Mouse (Mus musculus): ENCODE measurements around the gene Grhl1. TPM values are rescaled to one million over a fixed set of nuclear protein-coding genes. Genes with fewer than 3 reads are reported as not detected.
"Not testable (repeated sequence)": the region's sequence is repeated elsewhere in the genome, so short reads cannot be mapped to it uniquely, and the experiment has no call there.

The Grhl1 gene
- polyA plus RNA-seq, 1 experiment, result 11.0 TPM

DNA sequence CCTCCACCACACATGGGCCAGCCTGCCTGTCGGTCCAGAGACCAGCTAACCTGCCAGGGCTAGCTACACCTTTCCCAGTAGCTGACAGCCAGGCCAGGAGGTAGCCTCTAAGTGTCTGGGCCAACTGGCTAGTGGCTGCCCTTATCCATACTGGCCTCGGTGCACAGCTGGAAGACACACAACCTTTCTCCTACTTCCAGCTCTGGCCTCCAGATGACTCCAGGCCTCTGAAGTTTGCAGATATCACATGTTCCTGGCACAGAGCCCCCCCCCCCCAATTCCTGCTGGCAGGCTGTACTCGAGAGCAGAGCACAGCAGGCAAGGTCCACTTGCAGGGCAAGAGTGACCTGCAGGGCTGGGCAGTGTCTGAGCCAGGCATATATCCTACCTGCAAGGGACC lies 55.1 kb downstream of the Grhl1 start:
- H3K27me3 ChIP-seq (ENCODE audit: control insufficient read depth, insufficient read depth, low read length, poor library complexity, severe bottlenecking), result no peaks in the 10 kb centered on the region
- H3K9me3 ChIP-seq (replicated peaks; ENCODE audit: control insufficient read depth, insufficient read depth, low read length, poor library complexity, severe bottlenecking), result no peaks in the 10 kb centered on the region
- H3K27ac ChIP-seq (ENCODE audit: insufficient read depth, low read length), result no peak overlapping the region
- H3K36me3 ChIP-seq (ENCODE audit: control insufficient read depth, insufficient read depth, low read length, poor library complexity, severe bottlenecking), result no peaks in the 10 kb centered on the region
- TF ChIP-seq CTCF (IDR thresholded peaks at IDR 0.05; ENCODE audit: low read depth, low read length) (no peak), EP300 (IDR thresholded peaks at IDR 0.05; ENCODE audit: insufficient read depth, low read depth, low read length) (no peak), POLR2A (IDR thresholded peaks at IDR 0.05; ENCODE audit: insufficient read depth, low read length) (no peak)
- H3K4me1 ChIP-seq (ENCODE audit: control insufficient read depth, insufficient read depth, low read length), result no peaks in the 10 kb centered on the region
- no peak overlapping the region for H3K4me3 ChIP-seq (ENCODE audit: low read depth, low read length)
- H3K9ac ChIP-seq (ENCODE audit: low read depth, poor library complexity, severe bottlenecking), result no peak overlapping the region

- Histone ChIP-seq H3K9ac (ENCODE audit: low read depth, poor library complexity, severe bottlenecking) (no peak overlapping the region), H3K27me3 (ENCODE audit: control insufficient read depth, insufficient read depth, low read length, poor library complexity, severe bottlenecking) (no peaks in the 10 kb centered on the region), H3K27ac (ENCODE audit: insufficient read depth, low read length) (no peak overlapping the region), H3K9me3 (replicated peaks; ENCODE audit: control insufficient read depth, insufficient read depth, low read length, poor library complexity, severe bottlenecking) (no peaks in the 10 kb centered on the region), H3K4me3 (ENCODE audit: low read depth, low read length) (no peak overlapping the region), H3K36me3 (ENCODE audit: control insufficient read depth, insufficient read depth, low read length, poor library complexity, severe bottlenecking) (no peaks in the 10 kb centered on the region), H3K4me1 (ENCODE audit: control insufficient read depth, insufficient read depth, low read length) (no peaks in the 10 kb centered on the region)
- TF ChIP-seq CTCF (IDR thresholded peaks at IDR 0.05; ENCODE audit: low read depth, low read length), result no peak
- no peak for TF ChIP-seq EP300 (IDR thresholded peaks at IDR 0.05; ENCODE audit: insufficient read depth, low read depth, low read length)
- no peak for TF ChIP-seq POLR2A (IDR thresholded peaks at IDR 0.05; ENCODE audit: insufficient read depth, low read length)
Measured at GRCm38 (mm10) chr12:24630220-24630619, 58.1 kb downstream of the Grhl1 start.

DNA sequence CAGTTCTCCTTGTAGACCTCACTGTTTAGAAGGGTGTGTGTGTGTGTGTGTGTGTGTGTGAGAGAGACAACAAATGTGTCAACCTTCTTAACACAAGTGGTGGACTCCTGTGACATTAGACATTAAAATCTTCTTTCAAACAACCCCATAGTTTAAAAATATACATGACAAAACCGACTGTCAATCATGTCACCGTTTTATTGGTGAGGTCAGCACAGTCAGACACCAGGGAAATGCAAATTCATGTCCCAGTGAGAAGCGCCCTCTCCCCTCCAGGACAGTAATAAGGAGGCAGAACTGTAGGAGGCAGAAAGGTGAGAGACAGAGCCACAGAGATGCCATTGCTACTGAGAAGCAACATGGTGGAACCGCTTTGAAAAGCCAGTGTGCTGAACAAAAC lies 60.3 kb downstream of the Grhl1 start:
- H3K36me3 ChIP-seq (ENCODE audit: control insufficient read depth, insufficient read depth, low read length, poor library complexity, severe bottlenecking), result no peaks in the 10 kb centered on the region
- no peak overlapping the region for H3K9ac ChIP-seq (ENCODE audit: low read depth, poor library complexity, severe bottlenecking)
- TF ChIP-seq POLR2A (IDR thresholded peaks at IDR 0.05; ENCODE audit: insufficient read depth, low read length), result no peak
- TF ChIP-seq EP300 (IDR thresholded peaks at IDR 0.05; ENCODE audit: insufficient read depth, low read depth, low read length), result no peak
- no peak for TF ChIP-seq CTCF (IDR thresholded peaks at IDR 0.05; ENCODE audit: low read depth, low read length)
- no peaks in the 10 kb centered on the region for H3K4me1 ChIP-seq (ENCODE audit: control insufficient read depth, insufficient read depth, low read length)
- no peaks in the 10 kb centered on the region for H3K27me3 ChIP-seq (ENCODE audit: control insufficient read depth, insufficient read depth, low read length, poor library complexity, severe bottlenecking)
- H3K4me3 ChIP-seq (ENCODE audit: low read depth, low read length), result no peak overlapping the region
- H3K27ac ChIP-seq (ENCODE audit: insufficient read depth, low read length), result no peak overlapping the region
- no peaks in the 10 kb centered on the region for H3K9me3 ChIP-seq (replicated peaks; ENCODE audit: control insufficient read depth, insufficient read depth, low read length, poor library complexity, severe bottlenecking)

DNA sequence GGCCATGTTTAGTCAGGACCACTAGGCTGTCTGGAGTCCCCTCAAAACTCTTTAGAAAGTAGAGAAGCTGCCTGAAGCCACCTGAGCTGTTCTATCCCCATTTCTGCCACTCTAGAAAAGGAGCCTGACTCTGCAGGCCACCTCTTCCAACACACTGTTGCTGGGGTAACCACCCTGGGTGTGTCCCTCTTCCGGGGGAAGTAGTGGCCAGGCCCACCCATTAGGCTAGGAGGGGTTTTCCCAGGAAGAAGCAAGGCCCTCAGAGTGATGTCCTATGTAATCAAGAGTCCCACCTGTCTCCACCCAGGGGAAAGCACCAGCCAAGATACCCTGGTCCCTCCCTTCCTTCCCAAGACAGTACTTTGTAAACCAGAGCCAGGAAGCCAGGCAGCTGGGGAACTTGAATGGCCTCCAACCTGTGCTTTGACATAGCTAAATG lies 61.7 kb downstream of the Grhl1 start:
- H3K36me3 ChIP-seq (ENCODE audit: control insufficient read depth, insufficient read depth, low read length, poor library complexity, severe bottlenecking), result no peaks in the 10 kb centered on the region
- H3K27ac ChIP-seq (ENCODE audit: insufficient read depth, low read length), result no peak overlapping the region
- H3K4me1 ChIP-seq (ENCODE audit: control insufficient read depth, insufficient read depth, low read length), result no peaks in the 10 kb centered on the region
- H3K27me3 ChIP-seq (ENCODE audit: control insufficient read depth, insufficient read depth, low read length, poor library complexity, severe bottlenecking), result no peaks in the 10 kb centered on the region
- TF ChIP-seq EP300 (IDR thresholded peaks at IDR 0.05; ENCODE audit: insufficient read depth, low read depth, low read length), result no peak
- no peak for TF ChIP-seq POLR2A (IDR thresholded peaks at IDR 0.05; ENCODE audit: insufficient read depth, low read length)
- no peak for TF ChIP-seq CTCF (IDR thresholded peaks at IDR 0.05; ENCODE audit: low read depth, low read length)
- no peaks in the 10 kb centered on the region for H3K9me3 ChIP-seq (replicated peaks; ENCODE audit: control insufficient read depth, insufficient read depth, low read length, poor library complexity, severe bottlenecking)
- H3K4me3 ChIP-seq (ENCODE audit: low read depth, low read length), result no peak overlapping the region
- no peak overlapping the region for H3K9ac ChIP-seq (ENCODE audit: low read depth, poor library complexity, severe bottlenecking)

DNA sequence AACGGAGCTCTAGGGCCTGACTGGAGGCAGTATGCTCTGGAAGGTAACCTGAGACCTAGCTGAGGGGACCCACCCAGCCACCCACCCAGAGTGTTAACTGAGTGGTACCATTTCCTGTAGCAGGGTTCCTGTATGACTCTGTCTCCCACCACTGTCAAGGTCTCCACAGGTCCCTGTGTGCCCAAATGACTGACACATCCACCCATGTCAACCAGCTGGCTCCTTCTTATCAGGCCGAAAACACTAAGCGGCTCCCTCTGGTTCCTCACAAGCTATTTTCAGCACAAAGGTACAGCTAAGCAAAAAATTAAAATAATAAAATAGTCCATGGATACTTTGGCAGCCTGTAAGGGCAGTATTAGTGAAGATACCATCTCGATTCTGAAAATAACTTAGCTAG lies 62.1 kb downstream of the Grhl1 start:
- Histone ChIP-seq H3K4me1 (ENCODE audit: control insufficient read depth, insufficient read depth, low read length) (no peaks in the 10 kb centered on the region), H3K9me3 (replicated peaks; ENCODE audit: control insufficient read depth, insufficient read depth, low read length, poor library complexity, severe bottlenecking) (no peaks in the 10 kb centered on the region), H3K27ac (ENCODE audit: insufficient read depth, low read length) (no peak overlapping the region), H3K27me3 (ENCODE audit: control insufficient read depth, insufficient read depth, low read length, poor library complexity, severe bottlenecking) (no peaks in the 10 kb centered on the region), H3K36me3 (ENCODE audit: control insufficient read depth, insufficient read depth, low read length, poor library complexity, severe bottlenecking) (no peaks in the 10 kb centered on the region), H3K4me3 (ENCODE audit: low read depth, low read length) (no peak overlapping the region), H3K9ac (ENCODE audit: low read depth, poor library complexity, severe bottlenecking) (no peak overlapping the region)
- TF ChIP-seq EP300 (IDR thresholded peaks at IDR 0.05; ENCODE audit: insufficient read depth, low read depth, low read length), result no peak
- TF ChIP-seq CTCF (IDR thresholded peaks at IDR 0.05; ENCODE audit: low read depth, low read length), result no peak
- no peak for TF ChIP-seq POLR2A (IDR thresholded peaks at IDR 0.05; ENCODE audit: insufficient read depth, low read length)

DNA sequence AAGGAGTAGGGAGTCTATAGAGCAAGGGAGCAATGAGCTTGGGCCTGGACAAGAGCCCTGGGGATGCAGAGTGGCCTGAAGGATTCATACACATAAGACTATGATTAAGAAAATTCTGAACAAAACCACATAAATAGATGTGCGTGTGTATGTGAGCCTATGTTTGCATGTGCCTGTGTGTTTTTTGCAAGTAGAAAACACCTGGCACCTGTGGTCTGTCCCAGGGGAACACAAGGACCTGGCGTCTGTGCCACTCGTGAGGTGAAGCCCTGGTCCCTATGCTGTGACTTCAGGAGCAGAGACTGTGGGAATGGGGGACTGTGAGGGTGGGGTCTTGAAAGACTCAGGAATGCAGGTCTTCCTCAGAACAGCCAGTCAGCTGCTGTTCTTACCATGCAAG lies 62.6 kb downstream of the Grhl1 start:
- Histone ChIP-seq H3K4me3 (ENCODE audit: low read depth, low read length) (no peak overlapping the region), H3K9ac (ENCODE audit: low read depth, poor library complexity, severe bottlenecking) (no peak overlapping the region), H3K4me1 (ENCODE audit: control insufficient read depth, insufficient read depth, low read length) (no peaks in the 10 kb centered on the region), H3K9me3 (replicated peaks; ENCODE audit: control insufficient read depth, insufficient read depth, low read length, poor library complexity, severe bottlenecking) (no peaks in the 10 kb centered on the region), H3K36me3 (ENCODE audit: control insufficient read depth, insufficient read depth, low read length, poor library complexity, severe bottlenecking) (no peaks in the 10 kb centered on the region), H3K27me3 (ENCODE audit: control insufficient read depth, insufficient read depth, low read length, poor library complexity, severe bottlenecking) (no peaks in the 10 kb centered on the region), H3K27ac (ENCODE audit: insufficient read depth, low read length) (no peak overlapping the region)
- no peak for TF ChIP-seq POLR2A (IDR thresholded peaks at IDR 0.05; ENCODE audit: insufficient read depth, low read length)
- TF ChIP-seq CTCF (IDR thresholded peaks at IDR 0.05; ENCODE audit: low read depth, low read length), result no peak
- no peak for TF ChIP-seq EP300 (IDR thresholded peaks at IDR 0.05; ENCODE audit: insufficient read depth, low read depth, low read length)

- H3K4me3 ChIP-seq (ENCODE audit: low read depth, low read length); H3K9ac ChIP-seq (ENCODE audit: low read depth, poor library complexity, severe bottlenecking); H3K9me3 ChIP-seq (replicated peaks; ENCODE audit: control insufficient read depth, insufficient read depth, low read length, poor library complexity, severe bottlenecking); H3K27ac ChIP-seq (ENCODE audit: insufficient read depth, low read length); H3K27me3 ChIP-seq (ENCODE audit: control insufficient read depth, insufficient read depth, low read length, poor library complexity, severe bottlenecking); H3K36me3 ChIP-seq (ENCODE audit: control insufficient read depth, insufficient read depth, low read length, poor library complexity, severe bottlenecking); H3K4me1 ChIP-seq (ENCODE audit: control insufficient read depth, insufficient read depth, low read length): not testable (repeated sequence)
Measured at GRCm38 (mm10) chr12:24638787-24639186, 66.7 kb downstream of the Grhl1 start.
